Mouse (Mus musculus) mammary gland, adult 2 months (tissue): ENCODE results near the gene Etfb. TPM values are rescaled to one million over a fixed set of nuclear protein-coding genes. Genes with fewer than 3 reads are reported as not detected.

Experiments used
- polyA plus RNA-seq: library from polyadenylated mRNA; depleted of rRNA; stranded (reverse); fragments of >200 nt; gene quantifications from 2 replicates; pipeline ENCODE4 v1.2.3, GENCODE M21; 2012; ENCODE audit warnings: low replicate concordance; rRNA removed

Etfb gene
- polyA plus RNA-seq = 140 and 200 TPM in 2 replicates

GRCm38 (mm10) chr7:43443917-43444293 is at the start of gene Etfb, which contains the start of gene Gm45233:
Gene Etfb (plus strand): TSS chr7:43444083.
Gene Gm45233 (plus strand): TSS chr7:43444128.

GRCm38 (mm10) chr7:43408131-43408553 is 35.7 kb upstream of the Etfb start, which contains the start of gene Siglecg:
Gene Siglecg (plus strand): TSS chr7:43408204.

GRCm38 (mm10) chr7:43427406-43427805 is 16.5 kb upstream of the Etfb start, which contains the start of gene Lim2:
Gene Lim2 (plus strand): TSS chr7:43427670.

GRCm38 (mm10) chr7:43436341-43437255 is 7.3 kb upstream of the Etfb start, which contains the start of gene Nkg7:
Gene Nkg7 (plus strand): TSS chr7:43437073.

GRCm38 (mm10) chr7:43440482-43440881 is 3.4 kb upstream of the Etfb start, which contains the start of gene Cldnd2:
Gene Cldnd2 (plus strand): TSS chr7:43440782.

GRCm38 (mm10) chr7:43462851-43463250 is 19.0 kb downstream of the Etfb start, which contains the start of gene Vsig10l:
Gene Vsig10l (plus strand): TSS chr7:43463151.

GRCm38 (mm10) chr7:43489631-43490125 is 45.8 kb downstream of the Etfb start, which contains the start of gene Iglon5:
Gene Iglon5 (minus strand): TSS chr7:43490075.

Other genes starting within 250 kb of the Etfb start
- 3.2 and 5.5 TPM in 2 replicates for gene Zfp715, start 130.8 kb upstream of the Etfb start, polyA plus RNA-seq
- gene Siglecf, start 92.7 kb upstream of the Etfb start, polyA plus RNA-seq = 1.7 and 2.1 TPM in 2 replicates
- gene Siglecg, start 35.9 kb upstream of the Etfb start, polyA plus RNA-seq = 60.6 and 83.5 TPM in 2 replicates
- 0.07 TPM in 1 of 2 replicates, not detected in the other for gene Lim2, start 16.4 kb upstream of the Etfb start, polyA plus RNA-seq
- gene Nkg7, start 7.0 kb upstream of the Etfb start, polyA plus RNA-seq = 59.9 and 70.1 TPM in 2 replicates
- not detected in 2 replicates for gene Cldnd2, start 3.3 kb upstream of the Etfb start, polyA plus RNA-seq
- gene Gm45233, start within 50 bp of the Etfb start, polyA plus RNA-seq = 1.4 and 5.6 TPM in 2 replicates
- gene Vsig10l, start 19.1 kb downstream of the Etfb start, polyA plus RNA-seq = 9.8 and 10.5 TPM in 2 replicates
- 6.9 and 7.2 TPM in 2 replicates for gene Iglon5, start 46.0 kb downstream of the Etfb start, polyA plus RNA-seq
- gene 4931406B18Rik, start 61.9 kb downstream of the Etfb start, polyA plus RNA-seq = not detected in 2 replicates
- gene Cd33, start 100.3 kb downstream of the Etfb start, polyA plus RNA-seq = 15.0 and 29.1 TPM in 2 replicates
- 1.1 and 2.3 TPM in 2 replicates for gene Zfp658, start 118.2 kb downstream of the Etfb start, polyA plus RNA-seq
- gene Zfp719, start 135.5 kb downstream of the Etfb start, polyA plus RNA-seq = 0.99 and 2.5 TPM in 2 replicates
- 0.06 TPM in 2 replicates for gene Zfp819, start 163.1 kb downstream of the Etfb start, polyA plus RNA-seq
- not detected in 2 replicates for gene Ceacam18, start 190.6 kb downstream of the Etfb start, polyA plus RNA-seq
- 3.8 and 5.4 TPM in 2 replicates for gene Siglece, start 216.1 kb downstream of the Etfb start, polyA plus RNA-seq
- 9.2 and 18.9 TPM in 2 replicates for gene Ctu1, start 227.9 kb downstream of the Etfb start, polyA plus RNA-seq
- gene Klk14, start 246.3 kb downstream of the Etfb start, polyA plus RNA-seq = not detected in 2 replicates